8 mouse cellular contexts compared by ENCODE assay signal in the genomic region with DNA sequence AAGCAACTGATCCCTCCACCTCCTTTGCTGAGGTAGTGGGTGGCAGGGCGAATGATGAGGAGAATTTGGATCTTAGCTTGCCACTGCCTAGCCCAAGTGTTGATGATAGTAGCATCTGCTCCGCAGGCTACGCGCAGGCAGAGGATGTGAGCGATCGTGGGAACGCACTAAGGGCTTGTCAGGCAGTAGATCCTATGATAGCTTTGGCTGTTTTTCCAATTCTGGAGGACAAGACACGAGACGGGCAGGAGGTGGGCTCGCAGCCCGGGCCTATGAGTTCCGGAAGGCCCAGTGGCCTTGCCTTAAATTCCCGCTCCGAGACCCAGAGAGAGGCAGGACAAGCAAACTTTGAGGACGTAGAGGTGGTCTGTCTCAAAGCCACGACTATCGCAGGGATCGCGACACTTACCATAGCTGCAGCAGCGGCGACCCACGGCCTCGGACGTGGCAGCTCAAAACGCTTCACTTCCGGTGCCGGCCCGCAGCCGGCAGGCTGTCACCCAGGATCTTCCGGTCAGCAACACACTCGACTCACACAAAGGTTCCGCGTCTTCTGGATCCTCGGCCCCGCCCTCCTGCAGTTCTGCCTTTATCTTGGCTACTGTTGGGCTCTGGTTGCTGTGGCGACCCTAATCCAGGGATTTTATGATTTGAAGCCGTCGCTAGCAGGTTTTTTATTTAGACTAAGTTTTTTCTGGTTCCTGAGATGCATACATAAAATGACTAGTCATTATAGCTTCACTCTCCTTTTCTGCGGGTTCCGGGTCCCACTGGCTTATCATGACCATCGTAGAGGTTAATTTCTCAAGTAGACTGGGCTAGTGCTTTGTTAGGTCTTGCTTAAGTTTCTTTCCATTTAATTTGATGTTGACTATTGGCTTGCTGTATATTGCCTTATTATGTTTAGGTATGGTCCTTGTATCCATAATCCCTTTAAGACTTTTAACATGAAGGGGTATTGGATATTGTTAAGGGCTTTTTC. TPM values are rescaled to one million over a fixed set of nuclear protein-coding genes. Genes with fewer than 3 reads are reported as not detected.
DNase-seq lines count a peak whose midpoint lies in the region; ATAC-seq lines count a peak whose summit lies in the region.

Gene Sec13, minus strand, starts transcription at position 508 of the 982 bp plus-strand sequence.

- no peaks in the 10 kb centered on the region for H3K27me3 ChIP-seq in embryonic facial prominence, embryonic 14.5 days (replicated peaks; ENCODE audit: control insufficient read depth, insufficient read depth, low read length)
- no peaks in the 10 kb centered on the region; the same call in 1 of the 2 replicates for H3K27me3 ChIP-seq in limb, embryonic 15.5 days

- peak within 1 kb of the TSS; percentile 86 for H3K9ac ChIP-seq in embryonic facial prominence, embryonic 14.5 days (ENCODE audit: low read depth, low read length)
- H3K9ac ChIP-seq in limb, embryonic 15.5 days, result peak within 1 kb of the TSS; percentile 86

- H3K9me3 ChIP-seq in embryonic facial prominence, embryonic 14.5 days (ENCODE audit: control insufficient read depth, low read length), result no peaks in the 10 kb centered on the region
- no peaks in the 10 kb centered on the region for H3K9me3 ChIP-seq in limb, embryonic 15.5 days

- peaks cover 4% of the 10 kb centered on the region; the same call in 1 of the 2 replicates for H3K4me1 ChIP-seq in embryonic facial prominence, embryonic 14.5 days (ENCODE audit: control insufficient read depth, insufficient read depth, low read length)
- peaks cover 11% of the 10 kb centered on the region for H3K4me1 ChIP-seq in limb, embryonic 15.5 days

- H3K4me3 ChIP-seq in embryonic facial prominence, embryonic 14.5 days (ENCODE audit: low read depth, low read length), result peak within 1 kb of the TSS; percentile 81
- H3K4me3 ChIP-seq in limb, embryonic 15.5 days, result peak within 1 kb of the TSS; percentile 90

- WGBS in embryonic facial prominence, embryonic 14.5 days, result 7% methylated on average over 40 of the region's 41 CpGs
- WGBS in limb, embryonic 15.5 days, result 7% methylated on average over 41 of the region's 41 CpGs

- H3K4me2 ChIP-seq in embryonic facial prominence, embryonic 14.5 days (ENCODE audit: low read depth, low read length), result peak within 1 kb of the TSS; percentile 81
- H3K4me2 ChIP-seq in limb, embryonic 15.5 days, result peak within 1 kb of the TSS; percentile 65

- DNase-seq in 3T3-L1 (ENCODE audit: low read depth, low spot score), result peak; percentile 94
- DNase-seq in adrenal gland, postnatal 4 days (ENCODE audit: low spot score in 2 of 2), result peak; percentile 57 to 65
- peak; percentile 91 for DNase-seq in embryonic facial prominence, embryonic 14.5 days (ENCODE audit: low spot score)
- DNase-seq in heart, adult 8-10 months (ENCODE audit: low spot score), result peak; percentile 84
- peak; percentile 81 for DNase-seq in kidney, adult 9 months
- peak; percentile 56 to 79 for DNase-seq in monocyte, adult 2 months (ENCODE audit: low read depth in 1 of 2, low spot score in 2 of 2)
- peak; percentile 78 to 81 for DNase-seq in spleen, postnatal 36 days (ENCODE audit: low spot score in 2 of 2)

- peak within 1 kb of the TSS; percentile 79 for H3K27ac ChIP-seq in embryonic facial prominence, embryonic 14.5 days (replicated peaks; ENCODE audit: low read depth, low read length)
- peak within 1 kb of the TSS; percentile 80 for H3K27ac ChIP-seq in limb, embryonic 15.5 days

- peaks cover 29% of the 10 kb centered on the region for H3K36me3 ChIP-seq in embryonic facial prominence, embryonic 14.5 days (ENCODE audit: control insufficient read depth, insufficient read depth, low read length)
- H3K36me3 ChIP-seq in limb, embryonic 15.5 days, result peaks cover 27% of the 10 kb centered on the region

- peak; percentile 90 for ATAC-seq in embryonic facial prominence, embryonic 14.5 days (ENCODE audit: low read depth)
- peak; percentile 72; the same call in 1 of the 2 replicates for ATAC-seq in limb, embryonic 15.5 days (ENCODE audit: insufficient number of reproducible peaks, low FRiP score, low TSS enrichment, low read depth)

RNA-seq across cellular contexts. Expression of gene Sec13, which starts in this region (rescaled TPM):
- total RNA-seq in adrenal gland, postnatal 4 days (2021), result 100 to 1,000 TPM; 122 to 123 TPM
- polyA plus RNA-seq in embryonic facial prominence, embryonic 14.5 days (2014; fragmentation: Nextera tagmentation; extraction: Ambion mirVana), result 301 and 324 TPM in 2 replicates
- 10 to 100 TPM; 68.8 to 72.3 (median 71.1) TPM for total RNA-seq in heart, adult 8-10 months (2022)
- 308 and 336 TPM in 2 replicates for polyA plus RNA-seq in limb, embryonic 15.5 days (2015; fragmentation: Nextera tagmentation; extraction: Ambion mirVana)

Comparison
In these comparisons a context has a peak if more than half of its experiments do, and no peak if none do; other contexts are left out.
1. Peak in every context shown above with its lines: DNase-seq, ATAC-seq, H3K4me3 ChIP-seq and H3K27ac ChIP-seq.